Comparison of ENCODE assay signal across 21 mouse cellular contexts in genomic region chr11:77956428-77956827, GRCm38 (mm10).
"Had no signal": no experiment of that assay in that cellular context is flagged by ENCODE, and none has a peak within 500 bp of the region (broad histone marks: within the 10 kb centered on the region; RNA-seq: fewer than 3 reads in every experiment).

No protein-coding gene starts in this region.

- H3K9ac ChIP-seq: limb, embryonic 13.5 days; liver, embryonic 12.5 days; liver, embryonic 15.5 days; lung, embryonic 15.5 days had no signal

- H3K4me2 ChIP-seq: limb, embryonic 13.5 days; liver, embryonic 12.5 days; liver, embryonic 15.5 days; lung, embryonic 15.5 days had no signal

- H3K27ac ChIP-seq: limb, embryonic 10.5 days; limb, embryonic 13.5 days; liver, embryonic 12.5 days; liver, embryonic 15.5 days; lung, embryonic 15.5 days; midbrain, embryonic 10.5 days; stomach, postnatal 0 days had no signal

- H3K4me3 ChIP-seq: limb, embryonic 10.5 days; limb, embryonic 13.5 days; liver, embryonic 12.5 days; liver, embryonic 15.5 days; lung, embryonic 15.5 days; megakaryocyte, embryonic 14.5 days; midbrain, embryonic 10.5 days had no signal

- H3K9me3 ChIP-seq: limb, embryonic 10.5 days; limb, embryonic 13.5 days; liver, embryonic 12.5 days; liver, embryonic 15.5 days; lung, embryonic 15.5 days; midbrain, embryonic 10.5 days had no signal

- H3K4me1 ChIP-seq: limb, embryonic 10.5 days; limb, embryonic 13.5 days; liver, embryonic 12.5 days; liver, embryonic 15.5 days; lung, embryonic 15.5 days; megakaryocyte, embryonic 14.5 days had no signal

- H3K36me3 ChIP-seq: limb, embryonic 10.5 days; limb, embryonic 13.5 days; liver, embryonic 12.5 days; liver, embryonic 15.5 days; lung, embryonic 15.5 days; midbrain, embryonic 10.5 days had no signal

- ATAC-seq: liver, embryonic 12.5 days had no signal

- DNase-seq: kidney, adult 9 months; kidney, postnatal 14 days; kidney, postnatal 4 days; layer of hippocampus, adult 9-11 months; liver; lung, adult 18-20 months; lung, postnatal 10 days; lung, postnatal 36 days; midbrain, embryonic 14.5 days; right cerebral cortex, postnatal 14 days; right cerebral cortex, postnatal 4 days; thymus, adult 2 months; thymus, postnatal 14 days had no signal
